Mouse (Mus musculus) limb, embryonic 12.5 days (tissue): ENCODE measurements around the gene Thap12. TPM values are rescaled to one million over a fixed set of nuclear protein-coding genes. Genes with fewer than 3 reads are reported as not detected.

Source experiments
- ATAC-seq: fragments of 200-750 bp; cut with Nextera tagmentation; 2 replicates; pipeline ENCODE4 v1.8.0; 2017; ENCODE audit warnings: low read depth, moderate TSS enrichment; ENCODE audit not compliant: insufficient number of reproducible peaks, insufficient read depth, low FRiP score, low TSS enrichment
- H3K27ac ChIP-seq: fragments of 300-500 bp; sonication (generic); 2 replicates; pipeline ENCODE4 v1.5.1; 2016; ENCODE audit warnings: mild to moderate bottlenecking, moderate library complexity
- H3K27me3 ChIP-seq: fragments of 300-500 bp; sonication (generic); 2 replicates; pipeline ENCODE4 v1.6.1; 2016; ENCODE audit warnings: mild to moderate bottlenecking, moderate library complexity
- H3K36me3 ChIP-seq: fragments of 300-500 bp; sonication (generic); 2 replicates; pipeline ENCODE4 v1.6.1; 2016; ENCODE audit warnings: mild to moderate bottlenecking, moderate library complexity
- H3K4me1 ChIP-seq: fragments of 300-500 bp; sonication (generic); replicated peaks from 2 replicates; pipeline ENCODE4 v1.6.1; 2016
- H3K4me2 ChIP-seq: fragments of 300-500 bp; sonication (generic); 2 replicates; pipeline ENCODE4 v1.6.1; 2016; ENCODE audit warnings: mild to moderate bottlenecking, moderate library complexity
- H3K4me3 ChIP-seq: fragments of 300-500 bp; sonication (generic); replicated peaks from 2 replicates; pipeline ENCODE4 v1.5.1; 2016; ENCODE audit warnings: mild to moderate bottlenecking
- H3K9ac ChIP-seq: fragments of 300-500 bp; sonication (generic); replicated peaks from 2 replicates; pipeline ENCODE4 v1.6.1; 2016; ENCODE audit warnings: mild to moderate bottlenecking, moderate library complexity
- H3K9me3 ChIP-seq: fragments of 300-500 bp; sonication (generic); 2 replicates; pipeline ENCODE4 v1.6.1; 2016; ENCODE audit warnings: mild to moderate bottlenecking, moderate library complexity
- WGBS: fragments of 180-500 bp; shearing (Covaris S2); methylation state at CpG from one replicate; pipeline ENCODE4 v1.1.7; 2016; 5-methylcytosine and 5-hydroxymethylcytosine counted together
- polyA plus RNA-seq: library from polyadenylated mRNA; unstranded; fragments of >200 nt; fragmentation: Nextera tagmentation; extraction: Ambion mirVana; gene quantifications from 2 replicates; pipeline ENCODE4 v1.2.1, GENCODE M21; 2016

Thap12 gene
- polyA plus RNA-seq, 1 experiment from 2014 or later: 85.5 TPM

- H3K9me3 ChIP-seq: no peaks in the 10 kb centered on the region
- peaks cover 26% of the 10 kb centered on the region for H3K4me1 ChIP-seq
- no peak overlapping the region for H3K4me3 ChIP-seq
- 66% methylated on average over 8 of the region's 8 CpGs for WGBS
- H3K36me3 ChIP-seq: no peaks in the 10 kb centered on the region
- H3K9ac ChIP-seq: no peak overlapping the region
- H3K4me2 ChIP-seq: no peak overlapping the region
- no peak for ATAC-seq
- H3K27me3 ChIP-seq: peaks cover 45% of the 10 kb centered on the region
- H3K27ac ChIP-seq: 0 out of 2 replicates have a peak overlapping the region, but pooled peaks have one; percentile 50
These were observed 53.7 kb downstream of the Thap12 start for GRCm38 (mm10) chr7:98756556-98756955.

DNA sequence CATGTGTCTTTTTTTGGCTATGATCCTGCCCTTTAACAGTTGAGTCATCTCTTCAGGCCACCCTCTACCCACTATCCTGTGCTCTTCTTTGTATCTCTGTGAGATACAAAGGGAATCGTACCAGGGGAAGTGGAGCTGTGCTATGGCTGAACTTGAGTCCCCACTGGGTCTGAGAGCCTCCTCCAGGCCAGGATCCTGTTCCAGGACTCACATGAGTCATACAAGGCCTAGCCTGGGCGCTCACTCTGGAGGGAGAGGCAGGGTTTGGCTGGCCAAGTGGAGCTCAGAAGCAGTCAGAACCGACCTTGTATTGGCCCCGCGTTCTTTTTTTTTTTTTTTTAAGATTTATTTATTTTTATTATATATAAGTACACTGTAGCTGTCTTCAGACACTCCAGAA is 57.2 kb downstream of the Thap12 start:
- Histone ChIP-seq H3K36me3 (no peaks in the 10 kb centered on the region), H3K4me2 (no peak overlapping the region), H3K9ac (no peak overlapping the region), H3K4me1 (peaks cover 20% of the 10 kb centered on the region), H3K27me3 (peaks cover 44% of the 10 kb centered on the region), H3K27ac (no peak overlapping the region), H3K9me3 (no peaks in the 10 kb centered on the region), H3K4me3 (no peak overlapping the region)
- WGBS: 87% methylated on average over 5 of the region's 5 CpGs
- no peak for ATAC-seq

- H3K4me1 ChIP-seq: peaks cover 13% of the 10 kb centered on the region
- H3K36me3 ChIP-seq: no peaks in the 10 kb centered on the region
- H3K27ac ChIP-seq: no peak overlapping the region
- no peak overlapping the region for H3K4me3 ChIP-seq
- H3K9me3 ChIP-seq: no peaks in the 10 kb centered on the region
- no peak overlapping the region for H3K4me2 ChIP-seq
- H3K9ac ChIP-seq: no peak overlapping the region
- ATAC-seq: no peak
- peaks cover 22% of the 10 kb centered on the region for H3K27me3 ChIP-seq
- WGBS: 74% methylated on average over 10 of the region's 10 CpGs
These were observed 61.0 kb downstream of the Thap12 start for GRCm38 (mm10) chr7:98763911-98764310.

DNA sequence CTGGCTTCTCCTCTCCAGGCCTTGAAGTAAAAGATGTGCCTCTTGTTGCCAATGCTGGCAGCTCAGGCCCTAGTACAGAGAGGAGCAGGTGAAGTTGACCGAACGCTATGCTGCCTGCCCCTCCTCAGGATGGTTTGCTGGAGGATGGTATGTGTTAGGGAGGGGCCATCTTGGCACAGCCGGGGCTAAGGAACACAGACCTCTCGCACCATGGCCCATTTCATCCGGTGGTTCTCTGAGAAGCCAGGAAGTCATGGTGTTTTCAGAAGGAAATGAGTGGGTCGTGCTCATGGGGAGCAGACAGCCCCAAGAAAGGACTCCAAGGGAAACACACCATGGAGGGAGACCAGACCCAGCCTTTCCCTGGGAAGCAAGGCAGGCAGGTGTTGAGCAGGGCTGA is 64.4 kb downstream of the Thap12 start:
- H3K27ac ChIP-seq: no peak overlapping the region
- no peaks in the 10 kb centered on the region for H3K36me3 ChIP-seq
- ATAC-seq: no peak
- peaks cover 22% of the 10 kb centered on the region for H3K27me3 ChIP-seq
- H3K4me1 ChIP-seq: peaks cover 41% of the 10 kb centered on the region
- WGBS: 56% methylated on average over 6 of the region's 6 CpGs
- H3K9me3 ChIP-seq: no peaks in the 10 kb centered on the region
- no peak overlapping the region for H3K4me2 ChIP-seq
- no peak overlapping the region for H3K4me3 ChIP-seq
- H3K9ac ChIP-seq: no peak overlapping the region

Other genes with a start within 250 kb of the Thap12 start
- gene Lrrc32, start 213.8 kb upstream of the Thap12 start, polyA plus RNA-seq: 2.3 and 4.6 TPM in 2 replicates
- gene Emsy, start 46.3 kb upstream of the Thap12 start, polyA plus RNA-seq: 28.4 and 37.1 TPM in 2 replicates
- 44.4 and 67.0 TPM in 2 replicates for gene Wnt11, start 132.0 kb downstream of the Thap12 start, polyA plus RNA-seq